Mouse (Mus musculus): ENCODE measurements around the gene Vsig2. TPM values are rescaled to one million over a fixed set of nuclear protein-coding genes. Genes with fewer than 3 reads are reported as not detected.

Gene Vsig2
- total RNA-seq, 2 experiments from 2014 or later, result 4.1 to 4.5 TPM

GRCm38 (mm10) chr9:37519995-37520394 lies 19.1 kb upstream of the Vsig2 start:
- H3K4me3 ChIP-seq, result no peak overlapping the region
- TF ChIP-seq CTCF (IDR thresholded peaks at IDR 0.05), result no peak
- H3K27ac ChIP-seq, result peak overlapping the region; percentile 61; the same call in 1 of the 2 replicates
- DNase-seq (ENCODE audit: extremely low spot score in 1 of 2, low spot score in 2 of 2), result no peak
- intact Hi-C loops (cut with DNase I), result no loop called here

- intact Hi-C loops (cut with DNase I), result no loop called here
- no peak for DNase-seq (ENCODE audit: extremely low spot score in 1 of 2, low spot score in 2 of 2)
- Histone ChIP-seq H3K27ac (no peak overlapping the region), H3K4me3 (no peak overlapping the region)
- TF ChIP-seq CTCF (IDR thresholded peaks at IDR 0.05), result no peak
These were observed 13.6 kb upstream of the Vsig2 start for GRCm38 (mm10) chr9:37525461-37525860.

GRCm38 (mm10) chr9:37526443-37527395 lies 12.3 kb upstream of the Vsig2 start:
- peak; percentile 47 for TF ChIP-seq CTCF (IDR thresholded peaks at IDR 0.05)
- intact Hi-C loops (cut with DNase I), result no loop called here
- DNase-seq (ENCODE audit: extremely low spot score in 1 of 2, low spot score in 2 of 2), result no peak
- peak overlapping the region; percentile 45 for H3K27ac ChIP-seq
- peak overlapping the region; percentile 36 for H3K4me3 ChIP-seq

- DNase-seq (ENCODE audit: extremely low spot score in 1 of 2, low spot score in 2 of 2), result no peak
- TF ChIP-seq CTCF (IDR thresholded peaks at IDR 0.05), result no peak
- peak within 1 kb of the TSS; percentile 84 for H3K27ac ChIP-seq
- intact Hi-C loops (cut with DNase I), result no loop called here
- H3K4me3 ChIP-seq, result peak within 1 kb of the TSS; percentile 42
These were observed 11.4 kb upstream of the Vsig2 start, which contains the start of gene Esam for GRCm38 (mm10) chr9:37527396-37528224. Gene Esam, plus strand, starts transcription at chr9:37528078.

GRCm38 (mm10) chr9:37528225-37528970 lies 10.7 kb upstream of the Vsig2 start:
- Histone ChIP-seq H3K27ac (peak overlapping the region; percentile 84), H3K4me3 (peak overlapping the region; percentile 42)
- no peak for DNase-seq (ENCODE audit: extremely low spot score in 1 of 2, low spot score in 2 of 2)
- intact Hi-C loops (cut with DNase I), result no loop called here
- TF ChIP-seq CTCF (IDR thresholded peaks at IDR 0.05), result no peak

GRCm38 (mm10) chr9:37530031-37530887 lies 8.8 kb upstream of the Vsig2 start:
- intact Hi-C loops (cut with DNase I), result no loop called here
- DNase-seq (ENCODE audit: extremely low spot score in 1 of 2, low spot score in 2 of 2), result no peak
- H3K4me3 ChIP-seq, result peak overlapping the region; percentile 42
- TF ChIP-seq CTCF (IDR thresholded peaks at IDR 0.05), result peak; percentile 45
- peak overlapping the region; percentile 84 for H3K27ac ChIP-seq

GRCm38 (mm10) chr9:37530888-37531705 lies 8.0 kb upstream of the Vsig2 start:
- peak; percentile 51 for TF ChIP-seq CTCF (IDR thresholded peaks at IDR 0.05)
- no peak for DNase-seq (ENCODE audit: extremely low spot score in 1 of 2, low spot score in 2 of 2)
- Histone ChIP-seq H3K27ac (peak overlapping the region; percentile 84), H3K4me3 (peak overlapping the region; percentile 42)
- intact Hi-C loops (cut with DNase I), result no loop called here

GRCm38 (mm10) chr9:37536851-37537250 lies 2.2 kb upstream of the Vsig2 start:
- TF ChIP-seq CTCF (IDR thresholded peaks at IDR 0.05), result no peak
- Histone ChIP-seq H3K27ac (no peak overlapping the region), H3K4me3 (no peak overlapping the region)
- no peak for DNase-seq (ENCODE audit: extremely low spot score in 1 of 2, low spot score in 2 of 2)
- intact Hi-C loops (cut with DNase I), result no loop called here

- DNase-seq (ENCODE audit: extremely low spot score in 1 of 2, low spot score in 2 of 2), result no peak
- Histone ChIP-seq H3K27ac (peak overlapping the region; percentile 78; the same call in 1 of the 2 replicates), H3K4me3 (no peak overlapping the region)
- intact Hi-C loops (cut with DNase I), result no loop called here
- no peak for TF ChIP-seq CTCF (IDR thresholded peaks at IDR 0.05)
These were observed 1.3 kb upstream of the Vsig2 start for GRCm38 (mm10) chr9:37537658-37538250.

Measured in left cerebral cortex, adult 2 months (tissue).